Mouse (Mus musculus): ENCODE results near the gene Fam83e. TPM values are rescaled to one million over a fixed set of nuclear protein-coding genes. Genes with fewer than 3 reads are reported as not detected.

Fam83e gene
- polyA plus RNA-seq, 2 experiments = 0.48 to 0.92 TPM

GRCm38 (mm10) chr7:45721234-45721571, 191 bp downstream of the Fam83e start:
- Histone ChIP-seq H3K27ac (replicated peaks; ENCODE audit: low read depth, low read length) (no peak overlapping the region), H3K9ac (ENCODE audit: low read depth, low read length, severe bottlenecking) (no peak overlapping the region), H3K4me3 (replicated peaks; ENCODE audit: low read length) (no peak overlapping the region), H3K9me3 (ENCODE audit: control insufficient read depth, low read length) (no peaks in the 10 kb centered on the region), H3K36me3 (ENCODE audit: control insufficient read depth, insufficient read depth, low read length) (peaks cover 72% of the 10 kb centered on the region), H3K27me3 (ENCODE audit: control insufficient read depth, insufficient read depth, low read length) (no peaks in the 10 kb centered on the region), H3K4me1 (ENCODE audit: control insufficient read depth, insufficient read depth, low read length) (peaks cover 15% of the 10 kb centered on the region), H3K4me2 (replicated peaks; ENCODE audit: low read depth, low read length, severe bottlenecking) (no peak overlapping the region)
- 79% methylated on average over 7 of the region's 7 CpGs for WGBS
- no peak for ATAC-seq (ENCODE audit: low FRiP score, low read depth)
- no peak for DNase-seq (ENCODE audit: low spot score)
- no peak for TF ChIP-seq POLR2A (IDR thresholded peaks at IDR 0.05; ENCODE audit: borderline replicate concordance, extremely low read depth, insufficient read depth, insufficient read length)

DNA sequence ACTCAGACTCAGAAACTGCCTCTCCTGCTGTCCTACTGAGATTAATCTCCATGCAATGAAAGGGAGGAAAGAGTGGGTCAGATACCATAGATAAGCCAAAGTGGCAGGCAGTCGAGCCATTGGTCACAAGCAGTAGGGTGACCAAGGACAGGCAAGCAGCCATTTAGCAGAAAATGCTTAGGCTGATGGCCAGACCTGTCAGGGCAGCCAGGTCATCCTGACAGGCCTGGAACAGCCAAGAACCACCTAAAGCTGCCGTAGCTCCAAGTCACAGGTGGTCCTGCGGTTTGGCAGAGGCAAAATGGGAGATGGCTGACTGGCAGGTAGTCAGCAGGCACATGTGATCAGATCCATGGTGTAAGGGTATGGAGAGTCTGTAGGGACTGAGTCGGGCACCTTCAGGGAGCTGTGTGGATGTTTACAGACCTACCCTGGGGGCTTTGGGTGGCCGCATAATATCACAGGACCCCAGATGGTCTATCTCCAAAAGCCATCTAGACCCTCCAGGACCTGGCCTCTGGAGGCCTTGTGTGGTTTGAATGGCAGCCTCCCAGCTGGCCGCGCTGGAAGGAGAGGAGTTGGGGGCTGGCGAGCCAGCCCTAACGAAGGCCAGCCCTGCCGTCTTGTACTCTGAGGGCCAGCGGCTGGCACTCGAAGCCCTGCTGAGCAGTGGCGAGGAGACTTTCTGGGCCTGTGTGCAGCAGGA, 783 bp downstream of the Fam83e start:
- ATAC-seq (ENCODE audit: low FRiP score, low read depth) = no peak
- Histone ChIP-seq H3K27me3 (ENCODE audit: control insufficient read depth, insufficient read depth, low read length) (no peaks in the 10 kb centered on the region), H3K9ac (ENCODE audit: low read depth, low read length, severe bottlenecking) (no peak overlapping the region), H3K4me3 (replicated peaks; ENCODE audit: low read length) (no peak overlapping the region), H3K9me3 (ENCODE audit: control insufficient read depth, low read length) (no peaks in the 10 kb centered on the region), H3K36me3 (ENCODE audit: control insufficient read depth, insufficient read depth, low read length) (peaks cover 77% of the 10 kb centered on the region), H3K4me1 (ENCODE audit: control insufficient read depth, insufficient read depth, low read length) (peaks cover 9% of the 10 kb centered on the region), H3K4me2 (replicated peaks; ENCODE audit: low read depth, low read length, severe bottlenecking) (no peak overlapping the region), H3K27ac (replicated peaks; ENCODE audit: low read depth, low read length) (no peak overlapping the region)
- WGBS = 56% methylated on average over 13 of the region's 13 CpGs
- TF ChIP-seq POLR2A (IDR thresholded peaks at IDR 0.05; ENCODE audit: borderline replicate concordance, extremely low read depth, insufficient read depth, insufficient read length) = no peak
- DNase-seq (ENCODE audit: low spot score) = no peak

GRCm38 (mm10) chr7:45722348-45722713, 1.3 kb downstream of the Fam83e start:
- Histone ChIP-seq H3K9ac (ENCODE audit: low read depth, low read length, severe bottlenecking) (no peak overlapping the region), H3K27ac (replicated peaks; ENCODE audit: low read depth, low read length) (no peak overlapping the region), H3K4me2 (replicated peaks; ENCODE audit: low read depth, low read length, severe bottlenecking) (no peak overlapping the region), H3K9me3 (ENCODE audit: control insufficient read depth, low read length) (no peaks in the 10 kb centered on the region), H3K36me3 (ENCODE audit: control insufficient read depth, insufficient read depth, low read length) (peaks cover 81% of the 10 kb centered on the region), H3K4me3 (replicated peaks; ENCODE audit: low read length) (no peak overlapping the region), H3K27me3 (ENCODE audit: control insufficient read depth, insufficient read depth, low read length) (no peaks in the 10 kb centered on the region), H3K4me1 (ENCODE audit: control insufficient read depth, insufficient read depth, low read length) (peaks cover 7% of the 10 kb centered on the region)
- 80% methylated on average over 13 of the region's 13 CpGs for WGBS
- TF ChIP-seq POLR2A (IDR thresholded peaks at IDR 0.05; ENCODE audit: borderline replicate concordance, extremely low read depth, insufficient read depth, insufficient read length) = no peak
- no peak for ATAC-seq (ENCODE audit: low FRiP score, low read depth)
- no peak for DNase-seq (ENCODE audit: low spot score)

DNA sequence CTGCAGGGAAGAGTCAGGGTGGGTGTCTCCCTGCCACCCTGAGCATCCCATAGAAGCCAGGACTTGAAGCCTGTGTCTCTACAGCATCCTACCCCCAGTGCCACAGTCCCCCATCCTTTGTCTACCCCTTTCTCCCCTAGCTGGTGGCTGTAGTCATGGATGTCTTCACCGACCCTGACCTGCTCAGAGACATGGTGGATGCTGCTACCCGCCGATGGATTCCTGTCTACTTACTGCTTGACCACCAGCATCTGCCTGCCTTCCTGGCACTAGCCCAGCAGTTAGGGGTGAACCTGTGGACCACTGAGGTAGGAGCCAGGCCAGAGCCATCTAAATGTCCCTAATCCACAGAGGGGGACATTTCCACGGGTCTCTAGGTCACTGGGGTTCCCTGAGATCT, 2.3 kb downstream of the Fam83e start:
- H3K9ac ChIP-seq (ENCODE audit: low read depth, low read length, severe bottlenecking) = no peak overlapping the region
- peaks cover 7% of the 10 kb centered on the region for H3K4me1 ChIP-seq (ENCODE audit: control insufficient read depth, insufficient read depth, low read length)
- ATAC-seq (ENCODE audit: low FRiP score, low read depth) (no peak), DNase-seq (ENCODE audit: low spot score) (no peak)
- H3K4me3 ChIP-seq (replicated peaks; ENCODE audit: low read length) = no peak overlapping the region
- H3K27me3 ChIP-seq (ENCODE audit: control insufficient read depth, insufficient read depth, low read length) = no peaks in the 10 kb centered on the region
- H3K9me3 ChIP-seq (ENCODE audit: control insufficient read depth, low read length) = no peaks in the 10 kb centered on the region
- 84% methylated on average over 4 of the region's 4 CpGs for WGBS
- TF ChIP-seq POLR2A (IDR thresholded peaks at IDR 0.05; ENCODE audit: borderline replicate concordance, extremely low read depth, insufficient read depth, insufficient read length) = no peak
- no peak overlapping the region for H3K4me2 ChIP-seq (replicated peaks; ENCODE audit: low read depth, low read length, severe bottlenecking)
- H3K27ac ChIP-seq (replicated peaks; ENCODE audit: low read depth, low read length) = no peak overlapping the region
- peaks cover 87% of the 10 kb centered on the region for H3K36me3 ChIP-seq (ENCODE audit: control insufficient read depth, insufficient read depth, low read length)

GRCm38 (mm10) chr7:45723781-45724180, 2.8 kb downstream of the Fam83e start:
- Histone ChIP-seq H3K9ac (ENCODE audit: low read depth, low read length, severe bottlenecking) (no peak overlapping the region), H3K27me3 (ENCODE audit: control insufficient read depth, insufficient read depth, low read length) (no peaks in the 10 kb centered on the region), H3K36me3 (ENCODE audit: control insufficient read depth, insufficient read depth, low read length) (peaks cover 92% of the 10 kb centered on the region), H3K4me1 (ENCODE audit: control insufficient read depth, insufficient read depth, low read length) (peaks cover 6% of the 10 kb centered on the region), H3K9me3 (ENCODE audit: control insufficient read depth, low read length) (no peaks in the 10 kb centered on the region), H3K4me2 (replicated peaks; ENCODE audit: low read depth, low read length, severe bottlenecking) (no peak overlapping the region), H3K27ac (replicated peaks; ENCODE audit: low read depth, low read length) (no peak overlapping the region), H3K4me3 (replicated peaks; ENCODE audit: low read length) (no peak overlapping the region)
- WGBS = 93% methylated on average over 14 of the region's 14 CpGs
- ATAC-seq (ENCODE audit: low FRiP score, low read depth) (no peak), DNase-seq (ENCODE audit: low spot score) (no peak)
- no peak for TF ChIP-seq POLR2A (IDR thresholded peaks at IDR 0.05; ENCODE audit: borderline replicate concordance, extremely low read depth, insufficient read depth, insufficient read length)
